Mouse (Mus musculus) embryonic facial prominence, embryonic 15.5 days (tissue): ENCODE results near the gene Birc7. TPM values are rescaled to one million over a fixed set of nuclear protein-coding genes. Genes with fewer than 3 reads are reported as not detected.

ENCODE experiments used
- ATAC-seq: fragments of 200-750 bp; cut with Nextera tagmentation; 2 replicates; pipeline ENCODE4 v1.8.0; 2017; ENCODE audit warnings: low read depth, moderate TSS enrichment; ENCODE audit not compliant: insufficient number of reproducible peaks, low FRiP score, low TSS enrichment
- H3K27ac ChIP-seq: fragments of 300-500 bp; sonication (generic); replicated peaks from 2 replicates; pipeline ENCODE4 v1.5.1; 2015; ENCODE audit warnings: mild to moderate bottlenecking, inconsistent platforms
- H3K27me3 ChIP-seq: fragments of 300-500 bp; sonication (generic); 2 replicates; pipeline ENCODE4 v1.6.1; 2015; ENCODE audit warnings: inconsistent platforms
- H3K36me3 ChIP-seq: fragments of 300-500 bp; sonication (generic); 2 replicates; pipeline ENCODE4 v1.6.1; 2015; ENCODE audit warnings: mild to moderate bottlenecking, inconsistent platforms
- H3K4me1 ChIP-seq: fragments of 300-500 bp; sonication (generic); 2 replicates; pipeline ENCODE4 v1.6.1; 2015; ENCODE audit warnings: inconsistent platforms
- H3K4me2 ChIP-seq: fragments of 300-500 bp; sonication (generic); replicated peaks from 2 replicates; pipeline ENCODE4 v1.6.1; 2015; ENCODE audit warnings: mild to moderate bottlenecking, inconsistent platforms
- H3K4me3 ChIP-seq: fragments of 300-500 bp; sonication (generic); replicated peaks from 2 replicates; pipeline ENCODE4 v1.5.1; 2015; ENCODE audit warnings: mild to moderate bottlenecking, inconsistent platforms
- H3K9ac ChIP-seq: fragments of 300-500 bp; sonication (generic); 2 replicates; pipeline ENCODE4 v1.6.1; 2015; ENCODE audit warnings: inconsistent platforms
- H3K9me3 ChIP-seq: fragments of 300-500 bp; sonication (generic); replicated peaks from 2 replicates; pipeline ENCODE4 v1.6.1; 2016; ENCODE audit warnings: inconsistent platforms
- WGBS: fragments of 180-500 bp; shearing (Covaris S2); methylation state at CpG from one replicate; pipeline ENCODE4 v1.1.7; 2015; 5-methylcytosine and 5-hydroxymethylcytosine counted together
- polyA plus RNA-seq: library from polyadenylated mRNA; unstranded; fragments of >200 nt; fragmentation: Nextera tagmentation; extraction: Ambion mirVana; gene quantifications from 2 replicates; pipeline ENCODE4 v1.2.1, GENCODE M21; 2015

The Birc7 gene
- polyA plus RNA-seq, 1 experiment from 2014 or later, result not detected

- no peak overlapping the region for H3K27ac ChIP-seq
- peak overlapping the region; percentile 89 for H3K4me2 ChIP-seq
- 0 out of 2 replicates have a peak overlapping the region, but pooled peaks have one; percentile 31 for H3K9ac ChIP-seq
- 18% methylated on average over 2 of the region's 2 CpGs for WGBS
- H3K4me1 ChIP-seq, result peaks cover 9% of the 10 kb centered on the region
- no peaks in the 10 kb centered on the region for H3K9me3 ChIP-seq
- peaks cover 33% of the 10 kb centered on the region for H3K27me3 ChIP-seq
- no peak for ATAC-seq
- peak overlapping the region; percentile 54 for H3K4me3 ChIP-seq
- H3K36me3 ChIP-seq, result no peaks in the 10 kb centered on the region
Measured at GRCm38 (mm10) chr2:180953638-180954037, 24.8 kb downstream of the Birc7 start.

- Histone ChIP-seq H3K27me3 (peaks cover 33% of the 10 kb centered on the region), H3K27ac (no peak within 1 kb of the TSS), H3K4me2 (peak within 1 kb of the TSS; percentile 89), H3K36me3 (no peaks in the 10 kb centered on the region), H3K4me1 (peaks cover 9% of the 10 kb centered on the region), H3K9ac (peak within 1 kb of the TSS; percentile 31; the same call in 1 of the 2 replicates), H3K4me3 (peak within 1 kb of the TSS; percentile 54), H3K9me3 (no peaks in the 10 kb centered on the region)
- WGBS, result under 1% methylated on average over 51 of the region's 52 CpGs
- ATAC-seq, result peak; percentile 87
Measured at GRCm38 (mm10) chr2:180954061-180955047, 25.5 kb downstream of the Birc7 start, which contains the start of gene Nkain4. Nkain4 (minus strand) TSS chr2:180954699.

DNA sequence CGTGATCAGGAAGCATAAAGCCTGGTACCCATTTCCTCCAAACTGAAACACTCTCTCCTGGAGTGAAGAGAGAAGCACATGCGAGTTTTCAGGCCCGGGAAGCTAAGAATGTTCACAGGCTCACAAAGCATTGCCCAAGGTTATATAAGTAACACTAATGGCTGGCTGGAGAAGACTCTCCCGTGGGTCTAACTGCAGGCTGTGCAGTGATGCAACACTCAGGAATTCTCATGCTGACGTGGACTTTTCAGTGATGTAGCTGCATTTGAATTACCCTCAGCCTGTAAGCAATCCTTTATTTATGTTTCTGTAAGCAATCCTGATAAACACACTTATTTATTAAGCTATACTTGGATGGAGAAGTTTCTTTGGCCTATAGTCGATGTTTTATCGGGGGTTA, 30.8 kb downstream of the Birc7 start:
- H3K4me3 ChIP-seq, result no peak overlapping the region
- no peaks in the 10 kb centered on the region for H3K4me1 ChIP-seq
- H3K27ac ChIP-seq, result no peak overlapping the region
- H3K36me3 ChIP-seq, result no peaks in the 10 kb centered on the region
- WGBS, result 57% methylated on average over 7 of the region's 7 CpGs
- no peak overlapping the region for H3K4me2 ChIP-seq
- ATAC-seq, result no peak
- peaks cover 18% of the 10 kb centered on the region; the same call in 1 of the 2 replicates for H3K27me3 ChIP-seq
- H3K9me3 ChIP-seq, result no peaks in the 10 kb centered on the region
- no peak overlapping the region for H3K9ac ChIP-seq

DNA sequence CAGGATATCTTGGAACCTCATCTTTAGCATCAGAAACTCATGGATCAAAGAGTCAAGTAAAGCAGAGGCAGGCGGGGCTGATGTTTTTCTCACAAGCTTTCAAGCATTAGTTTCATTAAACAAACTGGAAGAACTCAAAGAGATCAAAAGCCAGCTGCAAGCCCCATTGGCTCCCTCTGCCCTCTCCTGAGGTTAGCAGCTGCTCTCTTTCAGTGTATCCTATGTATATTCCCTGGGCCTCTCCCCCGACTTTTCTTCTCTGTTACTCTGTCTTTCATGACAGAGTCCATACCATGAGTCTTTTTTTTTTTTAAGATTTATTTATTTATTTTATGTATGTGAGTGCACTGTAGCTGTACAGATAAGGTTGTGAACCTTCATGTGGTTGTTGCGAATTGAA, 31.4 kb downstream of the Birc7 start:
- H3K27me3 ChIP-seq, result peaks cover 16% of the 10 kb centered on the region; the same call in 1 of the 2 replicates
- H3K36me3 ChIP-seq, result no peaks in the 10 kb centered on the region
- H3K9me3 ChIP-seq, result no peaks in the 10 kb centered on the region
- 65% methylated on average over 3 of the region's 3 CpGs for WGBS
- H3K4me3 ChIP-seq, result no peak overlapping the region
- H3K9ac ChIP-seq, result no peak overlapping the region
- H3K27ac ChIP-seq, result no peak overlapping the region
- no peak overlapping the region for H3K4me2 ChIP-seq
- no peak for ATAC-seq
- no peaks in the 10 kb centered on the region for H3K4me1 ChIP-seq

DNA sequence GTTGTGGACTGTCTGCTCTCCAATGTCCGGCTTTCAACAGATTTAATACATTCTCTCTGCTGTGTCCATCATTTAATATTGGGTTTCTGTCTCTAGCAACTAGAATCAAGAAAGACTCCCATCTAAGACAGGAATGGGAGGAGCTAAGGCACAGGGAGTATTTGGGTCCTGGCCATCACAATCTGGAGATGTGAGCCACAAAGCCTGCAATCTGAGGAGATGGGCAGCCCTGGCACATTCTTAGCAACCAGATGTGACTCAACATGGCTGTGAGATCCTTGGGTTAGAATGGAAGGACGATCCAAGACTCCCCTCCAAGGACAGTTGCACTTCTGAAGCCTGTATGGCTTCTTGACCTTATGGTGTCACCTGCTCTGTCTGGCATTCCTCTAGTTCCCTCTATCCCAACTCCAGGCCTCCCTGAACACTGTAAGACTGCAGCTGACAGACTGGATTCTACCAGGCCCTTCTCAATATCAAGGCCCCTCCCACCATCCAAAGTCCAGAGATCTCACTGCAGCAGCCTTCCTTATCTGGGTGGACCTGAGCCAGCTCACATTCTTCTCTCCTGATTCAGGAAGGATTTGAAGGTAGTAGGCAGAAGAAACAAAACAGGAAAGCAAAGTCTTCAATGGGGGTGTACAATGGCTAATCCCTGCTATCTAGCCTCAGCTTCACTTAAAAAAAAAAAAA, 33.9 kb downstream of the Birc7 start:
- WGBS, result 67% methylated on average over 2 of the region's 2 CpGs
- ATAC-seq, result no peak
- Histone ChIP-seq H3K4me2 (no peak overlapping the region), H3K4me3 (no peak overlapping the region), H3K27ac (no peak overlapping the region), H3K36me3 (no peaks in the 10 kb centered on the region), H3K9me3 (no peaks in the 10 kb centered on the region), H3K9ac (no peak overlapping the region), H3K4me1 (peaks cover 7% of the 10 kb centered on the region; the same call in 1 of the 2 replicates), H3K27me3 (peaks cover 3% of the 10 kb centered on the region; the same call in 1 of the 2 replicates)

- Histone ChIP-seq H3K27ac (no peak overlapping the region), H3K36me3 (0 out of 2 replicates have a peak, but pooled peaks cover 4% of the 10 kb centered on the region), H3K4me2 (no peak overlapping the region), H3K4me1 (peaks cover 15% of the 10 kb centered on the region), H3K9me3 (no peaks in the 10 kb centered on the region), H3K4me3 (no peak overlapping the region), H3K27me3 (peaks cover 3% of the 10 kb centered on the region; the same call in 1 of the 2 replicates), H3K9ac (no peak overlapping the region)
- ATAC-seq, result no peak
- 7% methylated on average over 5 of the region's 5 CpGs for WGBS
Measured at GRCm38 (mm10) chr2:180963956-180964355, 35.1 kb downstream of the Birc7 start.

- H3K36me3 ChIP-seq, result peaks cover 24% of the 10 kb centered on the region
- H3K4me1 ChIP-seq, result peaks cover 24% of the 10 kb centered on the region
- peaks cover 3% of the 10 kb centered on the region; the same call in 1 of the 2 replicates for H3K27me3 ChIP-seq
- no peaks in the 10 kb centered on the region for H3K9me3 ChIP-seq
- no peak for ATAC-seq
- 11% methylated on average over 14 of the region's 14 CpGs for WGBS
- peak overlapping the region; percentile 78 for H3K4me3 ChIP-seq
- peak overlapping the region; percentile 60 for H3K4me2 ChIP-seq
- H3K27ac ChIP-seq, result peak overlapping the region; percentile 90
- H3K9ac ChIP-seq, result peak overlapping the region; percentile 54
Measured at GRCm38 (mm10) chr2:180966092-180966882, 37.5 kb downstream of the Birc7 start.

GRCm38 (mm10) chr2:180967010-180967763, 38.4 kb downstream of the Birc7 start, which contains the start of gene Arfgap1:
Arfgap1 (plus strand) TSS chr2:180967225.
- peak within 1 kb of the TSS; percentile 60 for H3K4me2 ChIP-seq
- H3K4me1 ChIP-seq, result peaks cover 24% of the 10 kb centered on the region
- H3K36me3 ChIP-seq, result peaks cover 33% of the 10 kb centered on the region
- no peaks in the 10 kb centered on the region for H3K27me3 ChIP-seq
- under 1% methylated on average over 57 of the region's 57 CpGs for WGBS
- H3K9me3 ChIP-seq, result no peaks in the 10 kb centered on the region
- peak within 1 kb of the TSS; percentile 54 for H3K9ac ChIP-seq
- peak within 1 kb of the TSS; percentile 78 for H3K4me3 ChIP-seq
- peak; percentile 92 for ATAC-seq
- peak within 1 kb of the TSS; percentile 90 for H3K27ac ChIP-seq

- Histone ChIP-seq H3K4me3 (no peak overlapping the region), H3K27ac (no peak overlapping the region), H3K4me2 (no peak overlapping the region), H3K27me3 (no peaks in the 10 kb centered on the region), H3K9ac (no peak overlapping the region), H3K36me3 (peaks cover 73% of the 10 kb centered on the region), H3K9me3 (no peaks in the 10 kb centered on the region), H3K4me1 (no peaks in the 10 kb centered on the region)
- WGBS, result 80% methylated on average over 6 of the region's 6 CpGs
- ATAC-seq, result no peak
Measured at GRCm38 (mm10) chr2:180981133-180981532, 52.3 kb downstream of the Birc7 start.
